Mouse (Mus musculus) CD4-positive, CD25-positive, alpha-beta regulatory T cell, adult 9 weeks (primary cell): Measurements from ENCODE around the gene Cdca8. TPM values are rescaled to one million over a fixed set of nuclear protein-coding genes. Genes with fewer than 3 reads are reported as not detected.

ENCODE experiments used
- polyA plus RNA-seq: library from polyadenylated mRNA; unstranded; fragments of 100-300 nt; shearing (Covaris generic); gene quantifications from one replicate; pipeline ENCODE4 v1.2.1, GENCODE M21; 2017

Cdca8 gene
- 11.3 TPM for polyA plus RNA-seq

DNA sequence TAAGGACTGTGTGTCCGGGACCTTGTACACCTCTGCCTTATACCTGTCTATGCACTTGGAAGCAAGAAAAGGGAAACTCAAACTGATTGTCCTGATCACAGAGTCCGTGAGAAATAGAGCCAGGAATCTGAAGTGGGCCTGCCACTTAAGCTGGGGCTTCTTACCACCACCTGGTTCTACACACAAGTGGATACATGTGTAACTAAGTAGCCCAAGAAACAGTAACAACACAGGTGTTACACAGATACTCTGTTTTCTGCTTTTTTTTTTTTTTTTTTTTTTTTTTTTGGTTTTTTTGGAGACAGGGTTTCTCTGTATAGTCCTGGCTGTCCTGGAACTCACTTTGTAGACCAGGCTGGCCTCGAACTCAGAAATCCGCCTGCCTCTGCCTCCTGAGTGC is at the start of gene Cdca8:
Gene Cdca8, minus strand, starts transcription at position 101 of the 400 bp plus-strand sequence.

DNA sequence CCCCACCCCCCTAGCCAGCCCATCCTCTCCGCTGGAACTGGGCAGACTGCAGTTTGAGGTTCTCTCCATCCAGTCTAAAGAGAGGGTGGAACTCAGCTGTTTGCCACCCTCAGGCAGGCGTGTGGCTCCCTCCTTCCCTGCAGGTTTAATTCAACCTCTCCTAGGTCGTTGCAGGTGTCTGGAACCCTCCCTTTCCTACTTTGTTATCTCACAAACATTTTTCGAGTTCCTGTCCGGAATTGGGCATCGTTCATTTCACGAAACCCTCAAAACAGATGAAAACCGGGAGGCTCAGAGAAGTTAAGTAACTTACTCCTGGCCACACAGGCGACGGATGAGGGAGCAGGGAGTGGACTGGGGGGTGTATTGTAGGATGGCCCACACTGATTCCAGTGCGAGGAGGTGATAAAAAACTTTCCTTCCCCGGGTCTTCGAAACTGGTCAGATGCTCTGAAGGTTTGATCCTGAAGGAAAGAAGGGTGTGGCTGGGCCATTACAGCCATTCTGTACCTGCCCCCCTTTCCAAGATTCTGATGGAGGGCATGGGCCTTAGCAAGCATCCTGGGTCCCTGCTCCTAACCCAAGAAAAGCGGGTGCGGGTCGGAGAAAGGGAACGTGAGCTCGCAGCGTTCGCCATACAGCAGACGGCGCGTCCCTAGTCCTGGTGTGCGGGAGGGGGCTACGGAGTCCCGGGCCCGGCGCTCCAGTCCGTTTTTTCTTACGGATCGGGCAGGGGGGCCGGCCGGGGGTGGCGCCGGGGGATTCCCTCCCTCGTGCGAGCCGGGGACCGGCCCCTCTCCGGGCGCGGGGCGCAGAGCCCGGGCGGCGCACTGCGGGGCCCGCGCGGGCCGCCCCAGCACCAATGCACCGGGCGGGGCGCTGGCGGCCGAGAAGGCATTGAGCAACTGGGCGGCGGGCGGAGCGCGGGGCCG is 46.8 kb upstream of the Cdca8 start, which contains the start of gene Rspo1:
Gene Rspo1, plus strand, starts transcription at position 760 of the 932 bp plus-strand sequence.

DNA sequence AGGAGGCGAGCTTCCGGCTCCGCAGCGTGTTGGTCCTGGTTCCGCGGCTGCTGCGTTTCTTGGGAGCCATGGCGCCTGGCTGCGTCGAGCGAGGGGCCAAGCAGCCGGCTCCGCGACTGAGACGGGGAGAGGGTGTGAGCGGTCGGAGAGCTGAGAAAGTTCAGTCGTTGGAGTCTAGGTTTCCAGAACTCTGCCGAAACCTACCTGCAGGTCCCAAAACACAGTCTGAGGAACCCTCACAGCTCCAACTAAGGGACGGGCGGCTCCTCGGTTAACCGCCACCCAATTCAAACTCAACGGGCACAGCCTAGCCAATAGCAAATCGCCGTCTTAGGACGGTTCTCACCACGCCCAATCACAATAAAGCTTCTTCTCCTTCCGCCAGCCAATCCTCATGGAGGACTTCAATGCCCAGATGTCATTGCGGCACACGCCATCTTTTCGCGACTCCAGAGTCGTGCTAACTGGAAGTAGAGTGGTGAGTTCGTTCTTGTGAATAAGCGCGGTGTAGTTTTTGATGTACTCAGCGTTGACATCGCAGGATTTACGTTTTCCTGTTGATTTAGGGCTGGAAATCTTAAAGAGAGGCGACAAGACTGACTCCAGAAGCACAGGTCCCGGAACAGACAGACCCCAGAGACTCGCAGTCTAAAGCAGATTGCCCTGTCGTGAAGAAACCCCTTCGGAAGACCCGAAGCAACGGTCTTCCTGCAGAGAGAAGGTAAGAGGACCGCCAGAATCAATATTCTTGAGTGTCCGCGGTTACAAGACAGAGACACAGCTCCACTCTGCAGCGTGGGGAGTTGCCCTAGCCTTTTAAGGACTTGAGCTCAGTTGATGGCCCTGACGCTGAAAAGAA is 2.3 kb downstream of the Cdca8 start, which contains the start of gene 9930104L06Rik:
Gene 9930104L06Rik, plus strand, starts transcription at position 436 of the 859 bp plus-strand sequence.

DNA sequence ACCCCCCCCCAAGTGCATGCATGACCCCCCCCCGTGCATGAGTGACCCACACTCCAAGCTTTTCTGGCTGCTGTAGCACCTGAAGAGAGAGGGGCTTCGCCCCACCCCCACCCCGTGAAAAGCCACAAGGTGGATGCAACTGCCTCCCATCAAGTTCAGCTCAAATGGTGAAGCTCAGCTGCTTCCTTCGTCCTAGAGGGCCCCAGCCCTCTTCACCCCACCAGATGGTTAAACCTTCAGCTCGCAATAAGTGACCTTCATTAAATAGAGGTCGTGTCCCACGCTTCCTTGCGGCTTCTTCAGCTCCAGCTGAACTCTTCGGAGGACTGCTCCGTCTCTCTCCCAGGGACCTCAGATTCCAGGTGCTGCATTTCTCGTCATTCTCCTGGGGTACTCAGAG is 58.5 kb downstream of the Cdca8 start, which contains the start of gene Epha10:
Gene Epha10, plus strand, starts transcription at position 301 of the 400 bp plus-strand sequence.

Other genes with a start within 250 kb of the Cdca8 start
- gene Utp11, start 245.7 kb downstream of the Cdca8 start, polyA plus RNA-seq = 76.9 TPM
- 0.82 TPM for gene Fhl3, start 238.6 kb downstream of the Cdca8 start, polyA plus RNA-seq
- 141 TPM for gene Sf3a3, start 224.5 kb downstream of the Cdca8 start, polyA plus RNA-seq
- gene Inpp5b, start 197.5 kb downstream of the Cdca8 start, polyA plus RNA-seq = 151 TPM
- 26.5 TPM for gene Mtf1, start 137.2 kb downstream of the Cdca8 start, polyA plus RNA-seq
- 2.3 TPM for gene Yrdc, start 88.6 kb downstream of the Cdca8 start, polyA plus RNA-seq
- gene 1110065P20Rik, start 88.1 kb downstream of the Cdca8 start, polyA plus RNA-seq = 4.4 TPM
- 0.24 TPM for gene Maneal, start 77.1 kb downstream of the Cdca8 start, polyA plus RNA-seq
- gene Epha10, start 58.4 kb downstream of the Cdca8 start, polyA plus RNA-seq = not detected
- gene 9930104L06Rik, start 2.3 kb downstream of the Cdca8 start, polyA plus RNA-seq = 19.3 TPM
- not detected for gene Rspo1, start 47.1 kb upstream of the Cdca8 start, polyA plus RNA-seq
- 104 TPM for gene Gnl2, start 77.3 kb upstream of the Cdca8 start, polyA plus RNA-seq
- gene Dnali1, start 126.4 kb upstream of the Cdca8 start, polyA plus RNA-seq = not detected
- gene Snip1, start 127.4 kb upstream of the Cdca8 start, polyA plus RNA-seq = 10.7 TPM
- 55.0 TPM for gene Meaf6, start 145.8 kb upstream of the Cdca8 start, polyA plus RNA-seq
- gene Zc3h12a, start 188.5 kb upstream of the Cdca8 start, polyA plus RNA-seq = 31.2 TPM